Mouse (Mus musculus) heart, embryonic 15.5 days (tissue): ENCODE data around the gene Ppp1r9b. TPM values are rescaled to one million over a fixed set of nuclear protein-coding genes. Genes with fewer than 3 reads are reported as not detected.

Experiments
- ATAC-seq: fragments of 200-750 bp; cut with Nextera tagmentation; replicated peaks from 2 replicates; pipeline ENCODE4 v1.8.0; 2017; ENCODE audit warnings: low read depth, moderate TSS enrichment; ENCODE audit not compliant: insufficient number of reproducible peaks, insufficient read depth, low FRiP score
- H3K27ac ChIP-seq: fragments of 300-500 bp; sonication (generic); 2 replicates; pipeline ENCODE4 v1.5.1; 2015; ENCODE audit warnings: mild to moderate bottlenecking, inconsistent platforms
- H3K27me3 ChIP-seq: fragments of 300-500 bp; sonication (generic); 2 replicates; pipeline ENCODE4 v1.6.1; 2015; ENCODE audit warnings: inconsistent platforms
- H3K36me3 ChIP-seq: fragments of 300-500 bp; sonication (generic); 2 replicates; pipeline ENCODE4 v1.6.1; 2015; ENCODE audit warnings: mild to moderate bottlenecking, inconsistent platforms
- H3K4me1 ChIP-seq: fragments of 300-500 bp; sonication (generic); replicated peaks from 2 replicates; pipeline ENCODE4 v1.6.1; 2015; ENCODE audit warnings: inconsistent platforms
- H3K4me2 ChIP-seq: fragments of 300-500 bp; sonication (generic); 2 replicates; pipeline ENCODE4 v1.6.1; 2015; ENCODE audit warnings: inconsistent platforms, mild to moderate bottlenecking, moderate library complexity
- H3K4me3 ChIP-seq: fragments of 300-500 bp; sonication (generic); 2 replicates; pipeline ENCODE4 v1.5.1; 2015; ENCODE audit warnings: mild to moderate bottlenecking, inconsistent platforms
- H3K9ac ChIP-seq: fragments of 300-500 bp; sonication (generic); 2 replicates; pipeline ENCODE4 v1.6.1; 2015; ENCODE audit warnings: mild to moderate bottlenecking, inconsistent platforms
- H3K9me3 ChIP-seq: fragments of 300-500 bp; sonication (generic); replicated peaks from 2 replicates; pipeline ENCODE4 v1.6.1; 2016; ENCODE audit warnings: inconsistent platforms
- WGBS: fragments of 180-500 bp; shearing (Covaris S2); methylation state at CpG from one replicate; pipeline ENCODE4 v1.1.7; 2015; ENCODE audit warnings: mixed read lengths; 5-methylcytosine and 5-hydroxymethylcytosine counted together
- polyA plus RNA-seq: library from polyadenylated mRNA; unstranded; fragments of >200 nt; fragmentation: Nextera tagmentation; extraction: Ambion mirVana; gene quantifications from 2 replicates; pipeline ENCODE4 v1.2.1, GENCODE M21; 2015

Gene Ppp1r9b
- polyA plus RNA-seq, 1 experiment from 2014 or later: 5.0 TPM

- no peak for ATAC-seq
- H3K4me1 ChIP-seq: peaks cover 78% of the 10 kb centered on the region
- no peaks in the 10 kb centered on the region for H3K9me3 ChIP-seq
These were observed 610 bp upstream of the Ppp1r9b start for GRCm38 (mm10) chr11:94990102-94990748.

GRCm38 (mm10) chr11:94991641-94992479 lies 1.0 kb downstream of the Ppp1r9b start:
- Histone ChIP-seq H3K27me3 (no peaks in the 10 kb centered on the region), H3K9me3 (no peaks in the 10 kb centered on the region), H3K4me3 (peak overlapping the region; percentile 73), H3K27ac (peak overlapping the region; percentile 92), H3K9ac (peak overlapping the region; percentile 82), H3K36me3 (peaks cover 6% of the 10 kb centered on the region; the same call in 1 of the 2 replicates), H3K4me2 (peak overlapping the region; percentile 98), H3K4me1 (peaks cover 87% of the 10 kb centered on the region)
- no peak for ATAC-seq
- under 1% methylated on average over 99 of the region's 99 CpGs for WGBS

More at GRCm38 (mm10) chr11:94990102-94990748, 610 bp upstream of the Ppp1r9b start:
- 46% methylated on average over 6 of the region's 6 CpGs for WGBS
- peak overlapping the region; percentile 98 for H3K4me2 ChIP-seq
- H3K4me3 ChIP-seq: peak overlapping the region; percentile 73
- H3K36me3 ChIP-seq: no peaks in the 10 kb centered on the region
- H3K27me3 ChIP-seq: no peaks in the 10 kb centered on the region
- peak overlapping the region; percentile 82 for H3K9ac ChIP-seq
- peak overlapping the region; percentile 92 for H3K27ac ChIP-seq

GRCm38 (mm10) chr11:94992480-94992753 lies 1.6 kb downstream of the Ppp1r9b start:
- 1% methylated on average over 20 of the region's 20 CpGs for WGBS
- Histone ChIP-seq H3K36me3 (peaks cover 12% of the 10 kb centered on the region; the same call in 1 of the 2 replicates), H3K4me2 (peak overlapping the region; percentile 98), H3K27ac (peak overlapping the region; percentile 92), H3K9ac (peak overlapping the region; percentile 82), H3K4me1 (peaks cover 85% of the 10 kb centered on the region), H3K27me3 (no peaks in the 10 kb centered on the region), H3K4me3 (peak overlapping the region; percentile 73), H3K9me3 (no peaks in the 10 kb centered on the region)
- no peak for ATAC-seq

GRCm38 (mm10) chr11:94992754-94993606 lies 2.1 kb downstream of the Ppp1r9b start:
- no peaks in the 10 kb centered on the region for H3K9me3 ChIP-seq
- no peak; the same call in 1 of the 2 replicates for ATAC-seq
- WGBS: 2% methylated on average over 22 of the region's 22 CpGs
- peaks cover 18% of the 10 kb centered on the region; the same call in 1 of the 2 replicates for H3K36me3 ChIP-seq
- H3K4me3 ChIP-seq: peak overlapping the region; percentile 73
- peaks cover 83% of the 10 kb centered on the region for H3K4me1 ChIP-seq
- H3K27ac ChIP-seq: peak overlapping the region; percentile 92
- peak overlapping the region; percentile 98 for H3K4me2 ChIP-seq
- H3K27me3 ChIP-seq: no peaks in the 10 kb centered on the region
- H3K9ac ChIP-seq: peak overlapping the region; percentile 82

GRCm38 (mm10) chr11:94994208-94994814 lies 3.5 kb downstream of the Ppp1r9b start:
- H3K4me3 ChIP-seq: peak overlapping the region; percentile 73
- no peaks in the 10 kb centered on the region for H3K27me3 ChIP-seq
- peak overlapping the region; percentile 92 for H3K27ac ChIP-seq
- H3K4me2 ChIP-seq: peak overlapping the region; percentile 98
- H3K36me3 ChIP-seq: peaks cover 29% of the 10 kb centered on the region; the same call in 1 of the 2 replicates
- WGBS: 18% methylated on average over 10 of the region's 10 CpGs
- H3K4me1 ChIP-seq: peaks cover 76% of the 10 kb centered on the region
- H3K9me3 ChIP-seq: no peaks in the 10 kb centered on the region
- ATAC-seq: no peak
- peak overlapping the region; percentile 82 for H3K9ac ChIP-seq

- Histone ChIP-seq H3K9ac (peak overlapping the region; percentile 82), H3K36me3 (peaks cover 38% of the 10 kb centered on the region; the same call in 1 of the 2 replicates), H3K4me1 (peaks cover 74% of the 10 kb centered on the region), H3K27me3 (no peaks in the 10 kb centered on the region), H3K4me2 (peak overlapping the region; percentile 98), H3K9me3 (no peaks in the 10 kb centered on the region), H3K27ac (no peak overlapping the region), H3K4me3 (peak overlapping the region; percentile 73)
- ATAC-seq: no peak
- WGBS: 80% methylated on average over 11 of the region's 11 CpGs
These were observed 4.3 kb downstream of the Ppp1r9b start for GRCm38 (mm10) chr11:94994947-94995772.

- Histone ChIP-seq H3K27ac (no peak overlapping the region), H3K9me3 (no peaks in the 10 kb centered on the region), H3K9ac (no peak overlapping the region; the same call in 1 of the 2 replicates), H3K4me1 (peaks cover 78% of the 10 kb centered on the region), H3K4me3 (no peak overlapping the region), H3K4me2 (peak overlapping the region; percentile 98), H3K27me3 (no peaks in the 10 kb centered on the region), H3K36me3 (peaks cover 42% of the 10 kb centered on the region; the same call in 1 of the 2 replicates)
- 78% methylated on average over 8 of the region's 8 CpGs for WGBS
- ATAC-seq: no peak
These were observed 5.3 kb downstream of the Ppp1r9b start for GRCm38 (mm10) chr11:94996101-94996500.

GRCm38 (mm10) chr11:94996984-94997383 lies 6.1 kb downstream of the Ppp1r9b start:
- H3K4me2 ChIP-seq: no peak overlapping the region
- no peaks in the 10 kb centered on the region for H3K27me3 ChIP-seq
- peaks cover 49% of the 10 kb centered on the region for H3K36me3 ChIP-seq
- ATAC-seq: no peak
- no peak overlapping the region for H3K27ac ChIP-seq
- no peak overlapping the region for H3K4me3 ChIP-seq
- no peak overlapping the region for H3K9ac ChIP-seq
- no peaks in the 10 kb centered on the region for H3K9me3 ChIP-seq
- 90% methylated on average over 6 of the region's 6 CpGs for WGBS
- H3K4me1 ChIP-seq: peaks cover 79% of the 10 kb centered on the region

GRCm38 (mm10) chr11:94997596-94997995 lies 6.8 kb downstream of the Ppp1r9b start:
- no peak overlapping the region for H3K4me2 ChIP-seq
- no peak overlapping the region for H3K4me3 ChIP-seq
- no peak overlapping the region for H3K9ac ChIP-seq
- WGBS: 46% methylated on average over 5 of the region's 5 CpGs
- peaks cover 73% of the 10 kb centered on the region for H3K4me1 ChIP-seq
- H3K27me3 ChIP-seq: no peaks in the 10 kb centered on the region
- no peaks in the 10 kb centered on the region for H3K9me3 ChIP-seq
- no peak for ATAC-seq
- peaks cover 55% of the 10 kb centered on the region for H3K36me3 ChIP-seq
- H3K27ac ChIP-seq: 0 out of 2 replicates have a peak overlapping the region, but pooled peaks have one; percentile 7

GRCm38 (mm10) chr11:94998041-94998531 lies 7.3 kb downstream of the Ppp1r9b start:
- Histone ChIP-seq H3K9me3 (no peaks in the 10 kb centered on the region), H3K4me2 (no peak overlapping the region; the same call in 1 of the 2 replicates), H3K27ac (0 out of 2 replicates have a peak overlapping the region, but pooled peaks have one; percentile 7), H3K27me3 (no peaks in the 10 kb centered on the region), H3K4me3 (no peak overlapping the region), H3K4me1 (peaks cover 68% of the 10 kb centered on the region), H3K9ac (no peak overlapping the region), H3K36me3 (peaks cover 60% of the 10 kb centered on the region)
- ATAC-seq: no peak
- WGBS: 70% methylated on average over 16 of the region's 16 CpGs
